Comparison of ENCODE assay signal across 9 mouse cellular contexts in the genomic region with DNA sequence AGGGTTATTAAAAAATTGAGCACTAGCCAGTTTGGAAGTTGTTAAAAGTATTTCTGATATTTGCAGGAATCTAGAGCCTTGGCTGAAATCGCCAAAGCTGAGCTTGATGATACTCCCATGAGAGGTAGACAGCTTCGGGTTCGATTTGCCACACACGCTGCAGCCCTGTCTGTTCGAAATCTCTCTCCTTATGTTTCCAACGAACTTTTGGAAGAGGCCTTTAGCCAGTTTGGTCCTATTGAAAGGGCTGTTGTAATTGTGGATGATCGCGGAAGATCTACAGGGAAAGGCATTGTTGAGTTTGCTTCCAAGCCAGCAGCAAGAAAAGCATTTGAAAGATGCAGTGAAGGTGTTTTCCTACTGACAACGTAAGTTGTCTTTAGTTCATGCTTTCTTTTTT. TPM values are rescaled to one million over a fixed set of nuclear protein-coding genes. Genes with fewer than 3 reads are reported as not detected.
DNase-seq lines count a peak whose midpoint lies in the region; ATAC-seq and TF ChIP-seq lines count a peak whose summit lies in the region.
"Had no signal": no experiment of that assay in that cellular context is flagged by ENCODE, and none has a peak within 500 bp of the region (broad histone marks: within the 10 kb centered on the region; RNA-seq: fewer than 3 reads in every experiment).

No protein-coding gene starts in this region.

- DNase-seq in heart, adult 9 months (ENCODE audit: low spot score in 2 of 2) = no peak
- no peak for DNase-seq in MEL (ENCODE audit: low read depth, low spot score)
- no peak for DNase-seq in gastrocnemius, adult 8-10 months (ENCODE audit: low spot score in 2 of 2)
- DNase-seq in cerebellum, adult 11-12 months = no peak
- DNase-seq in thymus, postnatal 0 days (ENCODE audit: low spot score) = no peak
- DNase-seq: gastrocnemius, postnatal 25 days had no signal

- H3K27me3 ChIP-seq in heart, embryonic 14.5 days (ENCODE audit: control insufficient read depth, insufficient read depth, low read length) = no peaks in the 10 kb centered on the region
- H3K27me3 ChIP-seq in MEL (ENCODE audit: control insufficient read depth in 1 of 2, insufficient read depth in 2 of 2, low read length in 2 of 2) = no peaks in the 10 kb centered on the region
- H3K27me3 ChIP-seq in hindbrain, embryonic 12.5 days = no peaks in the 10 kb centered on the region
- no peaks in the 10 kb centered on the region for H3K27me3 ChIP-seq in midbrain, embryonic 12.5 days

- no peak overlapping the region for H3K27ac ChIP-seq in heart, embryonic 14.5 days (replicated peaks in 1 of 2; ENCODE audit: control insufficient read depth in 1 of 2, insufficient read depth in 1 of 2, low read depth in 2 of 2, low read length in 2 of 2)
- no peak overlapping the region for H3K27ac ChIP-seq in MEL (ENCODE audit: control insufficient read depth, low read depth, low read length)
- H3K27ac ChIP-seq in hindbrain, embryonic 12.5 days = no peak overlapping the region
- H3K27ac ChIP-seq in midbrain, embryonic 12.5 days (replicated peaks) = no peak overlapping the region

- H3K36me3 ChIP-seq in heart, embryonic 14.5 days (ENCODE audit: control insufficient read depth, insufficient read depth, low read length) = peaks cover 59% of the 10 kb centered on the region
- peaks cover 44 to 50% of the 10 kb centered on the region in 2 experiments for H3K36me3 ChIP-seq in MEL (ENCODE audit: control insufficient read depth in 1 of 2, insufficient read depth in 2 of 2, low read length in 2 of 2)
- peaks cover 43% of the 10 kb centered on the region for H3K36me3 ChIP-seq in hindbrain, embryonic 12.5 days
- H3K36me3 ChIP-seq in midbrain, embryonic 12.5 days = peaks cover 50% of the 10 kb centered on the region

- no peak for ATAC-seq in heart, embryonic 14.5 days (ENCODE audit: insufficient number of reproducible peaks, insufficient read depth, low FRiP score, low read depth)
- no peak for ATAC-seq in hindbrain, embryonic 12.5 days (ENCODE audit: low FRiP score)
- ATAC-seq in midbrain, embryonic 12.5 days (ENCODE audit: low FRiP score, low read depth) = no peak

- peak overlapping the region; percentile 86 for H3K4me2 ChIP-seq in heart, embryonic 14.5 days (ENCODE audit: low read length)
- peak overlapping the region; percentile 97 for H3K4me2 ChIP-seq in hindbrain, embryonic 12.5 days (replicated peaks)
- H3K4me2 ChIP-seq in midbrain, embryonic 12.5 days (replicated peaks) = peak overlapping the region; percentile 84

- peak overlapping the region; percentile 100 for H3K9ac ChIP-seq in heart, embryonic 14.5 days (ENCODE audit: low read length)
- H3K9ac ChIP-seq in MEL (ENCODE audit: control insufficient read depth, low read depth, low read length, poor library complexity, severe bottlenecking) = peak overlapping the region; percentile 99
- H3K9ac ChIP-seq in hindbrain, embryonic 12.5 days = peak overlapping the region; percentile 100
- H3K9ac ChIP-seq in midbrain, embryonic 12.5 days (replicated peaks) = peak overlapping the region; percentile 100

- peak overlapping the region; percentile 85 to 100 for H3K4me3 ChIP-seq in heart, embryonic 14.5 days (ENCODE audit: control insufficient read depth in 1 of 2, insufficient read depth in 1 of 2, low read depth in 1 of 2, low read length in 2 of 2)
- H3K4me3 ChIP-seq in MEL (ENCODE audit: control insufficient read depth in 1 of 2, insufficient read depth in 1 of 2, low read depth in 2 of 2, low read length in 2 of 2) = peak overlapping the region; percentile 58 to 79
- peak overlapping the region; percentile 100 for H3K4me3 ChIP-seq in hindbrain, embryonic 12.5 days
- H3K4me3 ChIP-seq in midbrain, embryonic 12.5 days = peak overlapping the region; percentile 100

- no peaks in the 10 kb centered on the region for H3K9me3 ChIP-seq in heart, embryonic 14.5 days (ENCODE audit: control insufficient read depth, low read length)
- no peaks in the 10 kb centered on the region for H3K9me3 ChIP-seq in MEL (replicated peaks; ENCODE audit: insufficient read depth, low read length)
- no peaks in the 10 kb centered on the region for H3K9me3 ChIP-seq in hindbrain, embryonic 12.5 days (replicated peaks)
- no peaks in the 10 kb centered on the region for H3K9me3 ChIP-seq in midbrain, embryonic 12.5 days

- no peak for TF ChIP-seq EP300 in MEL (IDR thresholded peaks at IDR 0.05; ENCODE audit: low read depth in 1 of 2, low read length in 2 of 2)

- peaks cover 0 to 22% of the 10 kb centered on the region in 2 experiments; a peak in 2 of 4 replicates for H3K4me1 ChIP-seq in heart, embryonic 14.5 days (ENCODE audit: control insufficient read depth in 2 of 2, insufficient read depth in 2 of 2, low read length in 2 of 2)
- H3K4me1 ChIP-seq in MEL (ENCODE audit: control insufficient read depth in 1 of 2, insufficient read depth in 2 of 2, low read length in 2 of 2) = peaks cover 4 to 18% of the 10 kb centered on the region in 2 experiments; a peak in 3 of 4 replicates
- peaks cover 30% of the 10 kb centered on the region for H3K4me1 ChIP-seq in hindbrain, embryonic 12.5 days
- peaks cover 36% of the 10 kb centered on the region for H3K4me1 ChIP-seq in midbrain, embryonic 12.5 days

- H3K79me2 ChIP-seq in MEL (ENCODE audit: control insufficient read depth, insufficient read depth, low read length, poor library complexity) = peaks cover 65% of the 10 kb centered on the region

- TF ChIP-seq CTCF in MEL (IDR thresholded peaks at IDR 0.05 in 2 of 3, conservative IDR thresholded peaks at IDR 0.05 in 1 of 3; ENCODE audit: control insufficient read depth in 1 of 3, insufficient read depth in 1 of 3, low read depth in 2 of 3, low read length in 3 of 3, poor library complexity in 1 of 3, severe bottlenecking in 1 of 3) = no peak

- no peak for TF ChIP-seq RAD21 in MEL (IDR thresholded peaks at IDR 0.05; ENCODE audit: low read depth, low read length)

- TF ChIP-seq POLR2A in MEL (IDR thresholded peaks at IDR 0.05; ENCODE audit: control insufficient read depth in 1 of 2, insufficient read depth in 1 of 2, low read depth in 1 of 2, low read length in 2 of 2, poor library complexity in 1 of 2) = 0 out of 4 replicates have a peak, but pooled peaks of 1 of the 2 experiments have one; percentile 29

- 2% methylated on average over 9 of the region's 9 CpGs for WGBS in heart, embryonic 14.5 days
- WGBS in hindbrain, embryonic 12.5 days = 4% methylated on average over 9 of the region's 9 CpGs
- WGBS in midbrain, embryonic 12.5 days = 2% methylated on average over 9 of the region's 9 CpGs

TF ChIP-seq in MEL, 35 proteins besides CTCF, POLR2A, EP300 and RAD21:
- TF ChIP-seq ELF1 (IDR thresholded peaks at IDR 0.05; ENCODE audit: low read depth, low read length) = no peak
- peak; percentile 38 for TF ChIP-seq MXI1 (IDR thresholded peaks at IDR 0.05; ENCODE audit: low read depth, low read length)

RNA-seq across cellular contexts. Expression of a gene that starts 2.1 kb away (rescaled TPM):
- 62.5 and 76.1 TPM in 2 replicates for polyA plus RNA-seq in heart, embryonic 14.5 days (2014; fragmentation: Nextera tagmentation; extraction: Ambion mirVana)
- total RNA-seq in MEL (2012; rRNA removed) = 255 and 259 TPM in 2 replicates
- 100 to 1,000 TPM; 100 to 366 TPM for polyA plus RNA-seq in MEL (2012; ENCODE audit: insufficient read depth in 1 of 2, insufficient read length in 2 of 2, low read depth in 1 of 2, low replicate concordance in 2 of 2, missing spikeins in 1 of 2)
- 178 and 204 TPM in 2 replicates for polyA plus RNA-seq in hindbrain, embryonic 12.5 days (2016; fragmentation: Nextera tagmentation; extraction: Ambion mirVana)
- polyA plus RNA-seq in midbrain, embryonic 12.5 days (2016; fragmentation: Nextera tagmentation; extraction: Ambion mirVana) = 176 and 217 TPM in 2 replicates
- total RNA-seq in gastrocnemius, adult 8-10 months (2022) = 10 to 100 TPM; 30.0 to 47.7 (median 40.3) TPM
- polyA plus RNA-seq in thymus, postnatal 0 days (2015; fragmentation: Nextera tagmentation; extraction: Ambion mirVana) = 112 and 127 TPM in 2 replicates

RNA-seq across cellular contexts. Expression of a gene that starts 37.8 kb away (rescaled TPM):
- 15.0 and 18.2 TPM in 2 replicates for polyA plus RNA-seq in heart, embryonic 14.5 days (2014; fragmentation: Nextera tagmentation; extraction: Ambion mirVana)
- total RNA-seq in MEL (2012; rRNA removed) = 17.3 and 17.6 TPM in 2 replicates
- polyA plus RNA-seq in MEL (2012; ENCODE audit: insufficient read depth in 1 of 2, insufficient read length in 2 of 2, low read depth in 1 of 2, low replicate concordance in 2 of 2, missing spikeins in 1 of 2) = 10 to 100 TPM in 1 of 2 experiments, not detected in 1; 13.2 TPM
- polyA plus RNA-seq in hindbrain, embryonic 12.5 days (2016; fragmentation: Nextera tagmentation; extraction: Ambion mirVana) = 25.7 and 27.0 TPM in 2 replicates
- 28.2 and 31.6 TPM in 2 replicates for polyA plus RNA-seq in midbrain, embryonic 12.5 days (2016; fragmentation: Nextera tagmentation; extraction: Ambion mirVana)
- total RNA-seq in gastrocnemius, adult 8-10 months (2022) = 1 to 10 TPM; 4.4 to 7.8 (median 7.2) TPM
- polyA plus RNA-seq in thymus, postnatal 0 days (2015; fragmentation: Nextera tagmentation; extraction: Ambion mirVana) = 27.0 and 27.7 TPM in 2 replicates

RNA-seq across cellular contexts. Expression of a gene that starts 54.0 kb away (rescaled TPM):
- 15.3 and 15.7 TPM in 2 replicates for polyA plus RNA-seq in heart, embryonic 14.5 days (2014; fragmentation: Nextera tagmentation; extraction: Ambion mirVana)
- total RNA-seq in MEL (2012; rRNA removed) = not detected in 2 replicates
- not detected for polyA plus RNA-seq in MEL (2012; ENCODE audit: insufficient read depth in 1 of 2, insufficient read length in 2 of 2, low read depth in 1 of 2, low replicate concordance in 2 of 2, missing spikeins in 1 of 2)
- 36.0 and 41.1 TPM in 2 replicates for polyA plus RNA-seq in hindbrain, embryonic 12.5 days (2016; fragmentation: Nextera tagmentation; extraction: Ambion mirVana)
- polyA plus RNA-seq in midbrain, embryonic 12.5 days (2016; fragmentation: Nextera tagmentation; extraction: Ambion mirVana) = 40.3 and 42.5 TPM in 2 replicates
- 1 to 10 TPM; 4.4 to 5.0 (median 4.7) TPM for total RNA-seq in gastrocnemius, adult 8-10 months (2022)
- 11.0 and 11.1 TPM in 2 replicates for polyA plus RNA-seq in thymus, postnatal 0 days (2015; fragmentation: Nextera tagmentation; extraction: Ambion mirVana)

RNA-seq across cellular contexts. Expression of a gene that starts 55.3 kb away (rescaled TPM):
- polyA plus RNA-seq in heart, embryonic 14.5 days (2014; fragmentation: Nextera tagmentation; extraction: Ambion mirVana) = 15.9 and 17.8 TPM in 2 replicates
- total RNA-seq in MEL (2012; rRNA removed) = 14.9 and 16.8 TPM in 2 replicates
- 10 to 100 TPM; 23.6 to 71.1 TPM for polyA plus RNA-seq in MEL (2012; ENCODE audit: insufficient read depth in 1 of 2, insufficient read length in 2 of 2, low read depth in 1 of 2, low replicate concordance in 2 of 2, missing spikeins in 1 of 2)
- polyA plus RNA-seq in hindbrain, embryonic 12.5 days (2016; fragmentation: Nextera tagmentation; extraction: Ambion mirVana) = 43.9 and 46.0 TPM in 2 replicates
- polyA plus RNA-seq in midbrain, embryonic 12.5 days (2016; fragmentation: Nextera tagmentation; extraction: Ambion mirVana) = 42.7 and 43.5 TPM in 2 replicates
- total RNA-seq in gastrocnemius, adult 8-10 months (2022) = 10 to 100 TPM; 14.4 to 22.6 (median 17.8) TPM
- 12.0 and 14.3 TPM in 2 replicates for polyA plus RNA-seq in thymus, postnatal 0 days (2015; fragmentation: Nextera tagmentation; extraction: Ambion mirVana)

Comparison
In these comparisons a context has a peak if more than half of its experiments do, and no peak if none do; other contexts are left out.
1. RNA of a gene that starts 54.0 kb away (polyA plus RNA-seq): 40.3 to 42.5 TPM in midbrain, embryonic 12.5 days, 36.0 to 41.1 TPM in hindbrain, embryonic 12.5 days, 15.3 to 15.7 TPM in heart, embryonic 14.5 days and 11.0 to 11.1 TPM in thymus, postnatal 0 days; not detected in MEL; every median in the first group is over 10 times any median in the second.
2. Peak in every context shown above with its lines, with median percentiles within 50 percentile points of each other: H3K4me2 ChIP-seq, H3K4me3 ChIP-seq and H3K9ac ChIP-seq.